8 mouse cellular contexts compared by ENCODE assay signal in the genomic region with DNA sequence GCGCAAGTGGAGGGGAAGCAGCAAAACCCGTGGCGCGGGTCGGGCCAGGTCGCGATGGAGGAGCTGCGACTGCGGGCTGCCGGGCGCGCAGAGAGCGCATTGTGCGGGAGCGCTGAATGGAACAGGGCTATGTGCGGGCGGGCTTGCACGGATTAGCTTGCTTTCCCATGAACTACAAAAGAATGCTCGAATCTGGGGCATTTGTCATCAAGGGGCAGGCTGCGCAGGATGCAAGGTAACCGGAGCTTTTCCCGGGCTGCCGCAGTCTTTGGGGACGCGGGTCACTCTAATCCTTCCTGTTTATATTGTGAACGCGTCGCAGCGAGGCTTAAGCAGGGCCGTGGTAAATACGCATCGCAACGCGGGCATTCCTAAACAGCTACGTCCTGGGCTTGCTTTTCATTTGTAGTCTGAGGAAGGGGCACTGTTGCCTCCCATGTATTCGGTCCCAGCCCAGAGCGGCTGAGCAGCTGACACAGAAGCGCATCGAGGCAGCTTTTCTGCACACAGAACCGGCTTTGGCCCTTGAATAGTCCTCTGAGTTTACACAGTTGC.
DNase-seq lines count a peak whose midpoint lies in the region; ATAC-seq lines count a peak whose summit lies in the region.

No protein-coding gene starts in this region.

- peak; percentile 81 for ATAC-seq in hindbrain, embryonic 15.5 days (ENCODE audit: low FRiP score, low read depth)
- ATAC-seq in lung, embryonic 16.5 days (ENCODE audit: low read depth): peak; percentile 45
- no peak for ATAC-seq in monocyte, adult 5-6 weeks (replicated peaks; ENCODE audit: insufficient number of reproducible peaks, low FRiP score, low TSS enrichment, poor library complexity, severe bottlenecking)

- intact Hi-C loops in heart, postnatal 36 days (cut with DNase I): no loop called here

- H3K9ac ChIP-seq in hindbrain, embryonic 15.5 days: peak overlapping the region; percentile 43
- peak overlapping the region; percentile 53 for H3K9ac ChIP-seq in lung, embryonic 16.5 days (ENCODE audit: low read length)

- 1% methylated on average over 40 of the region's 40 CpGs for WGBS in heart, embryonic 10.5 days
- under 1% methylated on average over 40 of the region's 40 CpGs for WGBS in embryonic facial prominence, embryonic 10.5 days
- under 1% methylated on average over 40 of the region's 40 CpGs for WGBS in hindbrain, embryonic 15.5 days
- under 1% methylated on average over 40 of the region's 40 CpGs for WGBS in lung, embryonic 16.5 days

- peak overlapping the region; percentile 75 for H3K4me3 ChIP-seq in heart, embryonic 10.5 days
- peak overlapping the region; percentile 65 for H3K4me3 ChIP-seq in embryonic facial prominence, embryonic 10.5 days
- peak overlapping the region; percentile 51 for H3K4me3 ChIP-seq in hindbrain, embryonic 15.5 days
- peak overlapping the region; percentile 54 for H3K4me3 ChIP-seq in lung, embryonic 16.5 days (ENCODE audit: low read length)

- H3K9me3 ChIP-seq in heart, embryonic 10.5 days: 0 out of 2 replicates have a peak, but pooled peaks cover 4% of the 10 kb centered on the region
- H3K9me3 ChIP-seq in embryonic facial prominence, embryonic 10.5 days: no peaks in the 10 kb centered on the region
- H3K9me3 ChIP-seq in hindbrain, embryonic 15.5 days: no peaks in the 10 kb centered on the region
- H3K9me3 ChIP-seq in lung, embryonic 16.5 days (ENCODE audit: control insufficient read depth, low read length): no peaks in the 10 kb centered on the region

- no peaks in the 10 kb centered on the region; the same call in 1 of the 2 replicates for H3K4me1 ChIP-seq in heart, embryonic 10.5 days
- peaks cover 26% of the 10 kb centered on the region for H3K4me1 ChIP-seq in embryonic facial prominence, embryonic 10.5 days
- H3K4me1 ChIP-seq in hindbrain, embryonic 15.5 days (replicated peaks): peaks cover 10% of the 10 kb centered on the region; the same call in 1 of the 2 replicates
- 0 out of 2 replicates have a peak, but pooled peaks cover 3% of the 10 kb centered on the region for H3K4me1 ChIP-seq in lung, embryonic 16.5 days (replicated peaks; ENCODE audit: control insufficient read depth, insufficient read depth, low read length)

- H3K36me3 ChIP-seq in heart, embryonic 10.5 days: no peaks in the 10 kb centered on the region
- H3K36me3 ChIP-seq in embryonic facial prominence, embryonic 10.5 days (replicated peaks): no peaks in the 10 kb centered on the region
- H3K36me3 ChIP-seq in hindbrain, embryonic 15.5 days: no peaks in the 10 kb centered on the region
- no peaks in the 10 kb centered on the region for H3K36me3 ChIP-seq in lung, embryonic 16.5 days (ENCODE audit: control insufficient read depth, insufficient read depth, low read length)

- H3K4me2 ChIP-seq in hindbrain, embryonic 15.5 days: peak overlapping the region; percentile 88
- H3K4me2 ChIP-seq in lung, embryonic 16.5 days (ENCODE audit: low read depth, low read length): peak overlapping the region; percentile 88

- peak overlapping the region; percentile 70 for H3K27ac ChIP-seq in heart, embryonic 10.5 days
- peak overlapping the region; percentile 84 for H3K27ac ChIP-seq in embryonic facial prominence, embryonic 10.5 days (replicated peaks)
- no peak overlapping the region for H3K27ac ChIP-seq in hindbrain, embryonic 15.5 days (replicated peaks)
- H3K27ac ChIP-seq in lung, embryonic 16.5 days (ENCODE audit: low read length): no peak overlapping the region

- no peak for DNase-seq in heart, embryonic 10.5 days (ENCODE audit: low spot score)
- DNase-seq in heart, postnatal 36 days: no peak
- peak; percentile 46 for DNase-seq in ZHBTc4 (ENCODE audit: low read depth, low spot score)
- peak; percentile 69 for DNase-seq in embryonic facial prominence, embryonic 10.5 days (ENCODE audit: low spot score)
- peak; percentile 74 for DNase-seq in retina, postnatal 1 day

- no peaks in the 10 kb centered on the region for H3K27me3 ChIP-seq in heart, embryonic 10.5 days (ENCODE audit: insufficient read depth, poor library complexity, severe bottlenecking)
- peaks cover 9% of the 10 kb centered on the region; the same call in 1 of the 2 replicates for H3K27me3 ChIP-seq in embryonic facial prominence, embryonic 10.5 days (replicated peaks; ENCODE audit: low read depth, poor library complexity, severe bottlenecking)
- H3K27me3 ChIP-seq in hindbrain, embryonic 15.5 days: no peaks in the 10 kb centered on the region
- no peaks in the 10 kb centered on the region for H3K27me3 ChIP-seq in lung, embryonic 16.5 days (ENCODE audit: control insufficient read depth, insufficient read depth, low read depth, low read length)

Comparison
In these comparisons a context has a peak if more than half of its experiments do, and no peak if none do; other contexts are left out.
1. DNase-seq: peak in ZHBTc4 (single experiment), embryonic facial prominence, embryonic 10.5 days (single experiment) and retina, postnatal 1 day (single experiment); none in heart, embryonic 10.5 days (single experiment) and heart, postnatal 36 days (0 of 2).
2. H3K27ac ChIP-seq: peak in heart, embryonic 10.5 days (single experiment) and embryonic facial prominence, embryonic 10.5 days (single experiment); none in hindbrain, embryonic 15.5 days (single experiment) and lung, embryonic 16.5 days (single experiment).
3. Peak in every context shown above with its lines, with median percentiles within 50 percentile points of each other: H3K4me3 ChIP-seq.